Mouse (Mus musculus) urinary bladder, postnatal 0 days (tissue): ENCODE data around the gene Tbccd1. TPM values are rescaled to one million over a fixed set of nuclear protein-coding genes. Genes with fewer than 3 reads are reported as not detected.

ENCODE experiments used
- polyA plus RNA-seq: library from polyadenylated mRNA; unstranded; fragments of >200 nt; fragmentation: Nextera tagmentation; extraction: Ambion mirVana; gene quantifications from 2 replicates; pipeline ENCODE4 v1.2.1, GENCODE M21; 2015

Gene Tbccd1
- 9.9 and 13.0 TPM in 2 replicates for polyA plus RNA-seq

GRCm38 (mm10) chr16:22857431-22858113 lies at the start of gene Tbccd1, which contains the start of gene Dnajb11:
Gene Tbccd1, minus strand, starts transcription at chr16:22857669.
Gene Dnajb11, plus strand, starts transcription at chr16:22857845.

GRCm38 (mm10) chr16:22890683-22891510 lies 33.4 kb upstream of the Tbccd1 start, which contains the start of gene Ahsg:
Gene Ahsg, plus strand, starts transcription at chr16:22891277.

GRCm38 (mm10) chr16:22811477-22811876 lies 46.0 kb downstream of the Tbccd1 start, which contains the start of gene Crygs:
Gene Crygs, minus strand, starts transcription at chr16:22811577.

Other genes starting within 250 kb of the Tbccd1 start
- gene Dgkg, start 200.4 kb downstream of the Tbccd1 start, polyA plus RNA-seq, result 0.60 and 0.81 TPM in 2 replicates
- not detected in 2 replicates for gene Crygs, start 46.1 kb downstream of the Tbccd1 start, polyA plus RNA-seq
- 54.1 and 62.4 TPM in 2 replicates for gene Dnajb11, start 176 bp upstream of the Tbccd1 start, polyA plus RNA-seq
- 4.4 and 20.6 TPM in 2 replicates for gene Ahsg, start 33.6 kb upstream of the Tbccd1 start, polyA plus RNA-seq
- gene Fetub, start 60.7 kb upstream of the Tbccd1 start, polyA plus RNA-seq, result 0.35 and 0.71 TPM in 2 replicates
- 0.29 TPM in 1 of 2 replicates, not detected in the other for gene Hrg, start 93.4 kb upstream of the Tbccd1 start, polyA plus RNA-seq
- 0.11 and 0.42 TPM in 2 replicates for gene Kng2, start 171.8 kb upstream of the Tbccd1 start, polyA plus RNA-seq
- 1.2 and 5.4 TPM in 2 replicates for gene Kng1, start 200.2 kb upstream of the Tbccd1 start, polyA plus RNA-seq
- 121 and 149 TPM in 2 replicates for gene Eif4a2, start 249.8 kb upstream of the Tbccd1 start, polyA plus RNA-seq